Mouse (Mus musculus) WW6 (cell line): ENCODE measurements around the gene Nr1d1.
A peak's percentile ranks its signal among the peaks of the same experiment; 100 is the strongest.
"Not testable (repeated sequence)": the region's sequence is repeated elsewhere in the genome, so short reads cannot be mapped to it uniquely, and the experiment has no call there.

Experiments used
- DNase-seq: peaks from one replicate; pipeline ENCODE4 v3.0.0-alpha.2; 2013; ENCODE audit warnings: low read depth, low spot score

Nr1d1 gene

DNA sequence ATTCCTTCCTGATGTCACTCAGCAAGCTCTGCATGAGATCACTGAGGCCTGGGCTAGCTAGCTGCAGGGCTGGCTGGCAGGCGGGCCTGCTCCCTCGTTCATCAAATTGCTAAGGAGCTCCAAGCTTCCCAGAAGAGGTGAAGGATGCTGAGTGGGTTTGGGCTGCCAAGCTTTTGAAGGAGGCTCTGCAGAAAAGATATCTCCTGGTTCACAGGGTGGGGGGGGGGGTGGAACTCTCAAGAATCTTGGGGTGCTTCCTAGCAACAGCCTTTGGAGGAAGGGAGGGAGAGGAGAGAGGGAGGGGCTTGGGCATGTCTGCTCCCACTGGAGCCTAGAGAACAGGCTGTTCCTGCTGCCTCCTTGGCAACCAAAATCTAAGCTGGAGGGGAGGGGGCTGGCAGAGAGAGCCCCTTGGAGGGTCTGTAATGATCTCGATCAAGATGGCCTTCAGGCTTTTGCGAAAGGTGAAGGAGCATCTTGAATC lies 36.7 kb downstream of the Nr1d1 start:
- DNase-seq: no peak

DNA sequence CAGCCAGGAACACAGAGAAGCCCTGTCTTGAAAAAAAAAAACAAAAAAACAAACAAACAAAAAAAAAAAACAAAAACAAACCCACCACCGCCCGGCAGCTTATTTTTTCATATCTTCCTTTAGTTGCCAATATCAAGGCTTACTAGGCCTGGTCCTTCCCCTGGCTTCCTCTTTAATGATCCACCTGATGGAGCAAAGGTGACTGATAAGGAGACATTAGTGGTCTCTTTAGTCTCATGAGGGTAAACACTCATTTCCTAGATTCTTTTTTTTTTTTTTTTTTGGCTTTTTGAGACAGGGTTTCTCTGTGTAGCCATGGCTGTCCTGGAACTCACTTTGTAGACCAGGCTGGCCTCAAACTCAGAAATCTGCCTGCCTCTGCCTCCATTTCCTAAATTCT lies 37.9 kb downstream of the Nr1d1 start:
- DNase-seq: not testable (repeated sequence)

DNA sequence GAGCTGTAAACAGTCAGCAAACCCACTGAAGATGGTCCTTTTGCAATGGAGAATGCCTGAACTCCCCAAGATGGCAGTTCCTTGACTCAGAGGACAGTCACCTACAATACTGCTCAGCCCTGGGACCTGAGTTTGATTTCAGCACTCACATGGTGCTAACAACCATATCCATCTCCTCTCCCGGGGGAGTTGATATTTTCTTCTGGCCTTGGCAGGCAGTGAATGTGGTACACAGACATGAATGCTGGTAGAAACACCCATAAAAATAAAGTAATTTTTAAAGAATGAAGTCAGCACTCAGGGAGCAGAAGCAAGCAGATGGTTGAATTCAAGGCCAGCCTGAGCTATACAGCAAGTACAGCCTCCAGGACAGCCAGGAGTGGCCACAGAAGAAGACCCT lies 39.0 kb downstream of the Nr1d1 start:
- no peak for DNase-seq

DNA sequence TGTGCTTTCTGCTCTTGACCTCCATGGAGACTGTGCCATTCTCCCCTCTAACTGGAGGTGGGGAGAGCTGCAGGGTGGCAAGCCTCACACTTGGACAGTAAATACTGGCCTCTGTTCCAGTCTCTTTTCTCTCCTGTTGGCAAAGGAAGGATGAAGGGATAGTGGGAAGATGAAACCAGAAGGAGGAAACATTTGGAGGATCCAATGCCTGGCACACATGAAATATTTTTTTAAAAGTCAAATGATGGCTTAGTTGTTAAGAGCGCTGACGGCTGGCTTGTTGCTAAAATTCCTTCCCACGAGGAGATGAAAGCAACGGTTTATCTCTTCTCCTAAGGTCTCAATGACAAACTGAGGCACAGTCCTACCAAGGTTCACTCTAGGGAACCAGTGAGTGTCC lies 40.0 kb downstream of the Nr1d1 start:
- no peak for DNase-seq

DNA sequence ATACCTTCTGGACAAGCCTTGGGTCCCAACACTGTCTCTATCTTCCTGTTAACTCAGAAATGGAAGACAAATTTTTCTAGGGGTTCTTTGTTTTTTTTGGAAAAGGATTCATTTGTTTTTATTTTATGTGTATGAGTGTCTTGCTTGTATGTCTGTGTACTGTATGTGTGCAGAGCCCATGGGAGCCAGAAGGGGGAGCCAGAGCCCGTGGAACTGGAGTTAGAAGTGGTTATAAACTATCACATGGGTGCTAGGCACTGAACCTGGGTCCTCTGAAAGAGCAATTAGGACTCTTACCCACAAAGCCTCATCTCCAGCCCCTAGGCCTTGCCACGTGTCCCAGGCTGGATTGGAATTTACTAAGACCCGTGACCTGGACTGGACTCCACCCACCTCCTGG lies 41.1 kb downstream of the Nr1d1 start:
- DNase-seq: no peak

DNA sequence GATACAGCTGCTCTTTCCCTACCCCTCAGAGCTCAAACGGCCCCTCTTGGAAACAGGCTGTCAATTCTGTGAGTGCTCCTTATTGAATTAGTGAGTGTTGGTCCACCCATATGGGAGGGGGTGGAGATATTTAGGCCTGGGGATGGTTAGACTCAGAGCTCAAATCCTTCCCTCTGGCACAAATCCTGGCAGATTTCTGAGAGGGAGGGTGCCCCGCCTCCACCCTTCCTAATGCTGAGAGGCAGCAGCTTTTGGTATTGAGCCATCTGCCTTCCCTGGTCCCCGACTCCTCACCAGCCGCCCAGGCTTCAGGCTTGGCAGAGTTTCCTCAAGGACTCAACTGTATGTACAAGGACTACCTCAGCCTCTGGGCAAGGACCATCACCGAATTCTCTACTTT lies 44.0 kb downstream of the Nr1d1 start:
- DNase-seq: no peak

DNA sequence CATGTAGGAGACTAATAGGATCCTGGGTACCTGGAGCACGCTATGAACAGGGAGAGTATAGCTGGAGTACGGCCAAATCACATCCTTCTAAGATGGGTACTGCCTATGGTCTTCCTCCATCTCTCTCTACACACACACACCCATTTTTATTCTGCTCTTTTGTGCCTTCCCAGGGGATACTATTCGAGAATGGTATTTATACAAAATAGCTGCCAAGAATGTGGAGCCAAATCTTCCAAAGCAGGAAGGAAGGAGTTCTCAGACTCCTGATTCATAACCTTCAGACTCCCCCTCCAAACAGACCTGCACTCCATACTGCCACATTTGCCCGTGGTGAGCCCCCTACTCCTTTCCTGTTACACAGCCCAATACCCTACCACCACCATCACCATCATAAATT lies 44.4 kb downstream of the Nr1d1 start:
- DNase-seq: no peak

DNA sequence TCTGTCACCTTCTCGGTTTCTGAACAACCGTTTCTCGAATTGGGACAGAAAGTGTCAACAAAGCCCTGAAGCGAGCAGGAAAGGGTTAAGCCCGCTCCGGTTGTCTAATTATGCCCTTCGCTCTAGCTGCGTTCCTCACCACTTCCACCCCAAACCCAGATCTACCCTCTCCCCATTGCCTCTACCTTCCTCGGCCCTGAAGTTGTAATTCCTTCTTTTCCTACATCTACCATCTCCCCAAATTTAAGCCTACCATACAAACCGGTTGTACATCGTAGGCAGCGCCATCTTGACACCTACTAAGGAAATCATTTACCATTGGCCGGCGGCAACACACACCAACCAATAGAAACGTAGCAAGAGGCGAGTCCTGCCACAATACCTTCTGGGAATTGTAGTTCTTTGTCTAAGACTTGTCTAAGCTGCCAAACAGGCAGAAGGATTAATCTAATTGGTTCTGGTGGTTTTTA lies 46.0 kb downstream of the Nr1d1 start, which contains the start of gene Med24:
TSS of gene Med24 (minus strand) at position 317 of the 470 bp plus-strand sequence.
- peak; percentile 83 for DNase-seq

DNA sequence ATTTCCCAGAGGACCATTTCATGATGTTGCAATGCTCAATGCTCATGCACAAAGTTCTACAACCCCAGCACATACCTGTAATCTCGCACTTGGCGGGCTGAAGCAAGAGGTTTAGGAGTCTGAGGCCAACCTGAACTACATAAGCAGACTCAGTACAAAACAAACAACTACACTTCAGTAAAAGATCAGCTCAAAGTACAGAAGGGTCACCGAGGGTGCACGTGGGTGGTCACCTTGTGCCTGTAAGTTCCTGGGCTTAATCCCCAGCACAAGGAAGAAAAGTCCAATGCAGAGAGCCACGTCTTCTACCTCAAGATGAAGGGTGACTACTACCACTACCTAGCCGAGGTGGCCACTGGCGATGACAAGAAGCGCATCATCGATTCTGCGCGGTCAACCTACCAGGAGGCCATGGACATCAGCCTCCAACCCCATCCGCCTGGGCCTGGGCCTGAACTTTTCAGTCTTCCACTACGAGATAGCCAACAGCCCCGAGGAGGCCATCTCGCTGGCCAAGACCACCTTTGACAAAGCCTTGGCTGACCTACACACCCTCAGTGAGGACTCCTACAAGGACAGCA lies 49.1 kb downstream of the Nr1d1 start:
- DNase-seq: no peak

DNA sequence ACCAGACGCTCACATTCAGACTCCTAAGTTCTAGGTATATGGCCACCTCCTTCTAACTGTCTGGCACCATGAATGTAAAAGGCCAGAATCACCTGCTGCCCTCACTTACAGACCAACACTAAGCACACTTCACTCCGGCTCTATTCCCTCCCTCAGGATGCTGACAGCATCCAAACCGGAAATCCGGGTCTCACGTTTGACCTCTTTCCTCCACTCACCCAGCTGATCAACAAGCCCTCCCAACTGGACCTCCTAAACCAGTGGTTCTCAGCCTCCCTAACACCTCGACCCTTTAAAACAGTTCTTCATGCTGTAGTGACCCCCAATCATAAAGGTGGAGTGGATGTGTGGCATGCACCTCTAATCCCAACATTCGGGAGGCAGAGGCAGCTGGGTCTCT lies 52.0 kb downstream of the Nr1d1 start:
- DNase-seq: no peak

DNA sequence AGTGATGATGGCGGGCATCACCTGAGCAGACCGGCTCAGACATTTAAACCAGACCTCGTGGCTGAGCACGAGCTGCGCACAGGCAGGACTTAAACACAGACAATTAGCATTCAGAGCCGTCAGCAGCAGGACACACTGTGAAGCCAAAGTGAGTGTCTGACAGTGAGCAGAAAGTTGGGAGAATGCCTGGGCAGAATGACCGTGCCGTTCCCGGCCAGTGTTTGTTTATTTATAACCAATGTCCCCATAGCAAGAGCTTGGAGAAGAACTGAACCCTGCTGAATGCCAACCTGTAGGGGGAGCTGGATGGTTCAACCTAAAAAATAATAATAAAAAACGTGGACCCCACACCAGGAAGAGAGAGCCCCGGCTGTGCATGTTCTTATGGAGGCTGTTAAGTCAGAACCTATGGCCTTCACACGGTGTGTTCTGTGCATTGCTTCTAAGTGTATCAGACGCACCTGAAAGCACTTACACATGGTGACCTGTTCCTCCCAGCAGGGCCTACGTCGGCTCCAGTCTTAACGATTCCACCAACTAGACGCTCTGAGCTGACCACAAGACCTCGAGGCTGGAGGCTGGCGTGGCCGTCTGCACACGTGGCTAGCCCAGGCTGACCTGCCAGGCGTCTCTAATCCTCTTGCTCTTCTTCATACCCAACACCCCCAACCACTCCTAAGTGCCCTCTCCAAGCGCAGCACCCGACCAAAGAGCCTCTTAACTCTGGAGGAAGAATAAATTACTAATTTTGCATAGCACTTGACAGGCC lies 53.5 kb downstream of the Nr1d1 start:
- DNase-seq: no peak

DNA sequence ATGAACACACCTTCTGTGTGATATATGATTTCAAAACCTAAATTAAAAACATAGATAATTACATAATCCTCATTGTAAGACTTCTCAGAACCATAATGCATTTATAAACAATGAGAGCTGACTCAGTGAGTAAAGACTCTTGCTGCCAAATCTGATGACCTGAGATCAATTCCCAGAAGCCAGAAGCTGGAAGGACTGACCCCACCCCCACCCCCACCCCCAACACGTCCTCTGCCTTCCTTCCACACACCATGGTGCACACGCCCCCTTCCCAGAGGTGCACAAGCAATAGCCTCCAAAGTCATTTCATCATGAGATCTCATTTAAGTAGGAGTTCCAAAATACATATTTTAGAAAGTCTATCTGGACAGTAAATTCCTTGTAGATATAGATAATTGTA lies 54.4 kb downstream of the Nr1d1 start:
- no peak for DNase-seq
